Mouse (Mus musculus) myocyte (in vitro differentiated cells): Measurements from ENCODE around the gene Spin1. TPM values are rescaled to one million over a fixed set of nuclear protein-coding genes. Genes with fewer than 3 reads are reported as not detected.

Experiments used
- H3K27me3 ChIP-seq: one replicate; pipeline ENCODE4 v1.6.1; 2011; ENCODE audit not compliant: control insufficient read depth, insufficient read depth, insufficient read length
- H3K36me3 ChIP-seq: one replicate; pipeline ENCODE4 v1.6.1; 2011; ENCODE audit not compliant: control insufficient read depth, insufficient read depth
- H3K4me2 ChIP-seq: one replicate; pipeline ENCODE4 v1.6.1; 2011; ENCODE audit warnings: low read depth, control low read depth
- H3K4me3 ChIP-seq: one replicate; pipeline ENCODE4 v1.5.1; 2011; ENCODE audit warnings: mild to moderate bottlenecking, control low read depth, moderate library complexity
- H3K79me2 ChIP-seq: one replicate; pipeline ENCODE4 v1.6.1; 2011; ENCODE audit not compliant: control insufficient read depth, insufficient read depth
- H3ac ChIP-seq: one replicate; pipeline ENCODE4 v1.6.1; 2011; ENCODE audit not compliant: control insufficient read depth, insufficient read length
- CEBPB ChIP-seq: IDR thresholded peaks from 2 replicates; pipeline ENCODE4 v1.6.1; 2011; ENCODE audit warnings: mild to moderate bottlenecking, moderate library complexity; ENCODE audit not compliant: poor library complexity, insufficient read depth, severe bottlenecking
- E2F4 ChIP-seq: IDR thresholded peaks from one replicate; pipeline ENCODE4 v1.6.1; 2011; ENCODE audit warnings: mild to moderate bottlenecking, control low read depth, moderate library complexity; ENCODE audit not compliant: insufficient read depth
- MAX ChIP-seq: IDR thresholded peaks from one replicate; pipeline ENCODE4 v1.6.1; 2011; ENCODE audit warnings: low read depth, mild to moderate bottlenecking, control low read depth
- MYOD1 ChIP-seq, 3 experiments: IDR thresholded peaks; one replicate each; pipeline ENCODE4 v1.6.1; 2011; ENCODE audit warnings: control low read depth in 2 of 3, low read depth in 2 of 3, mild to moderate bottlenecking in 2 of 3, moderate library complexity in 1 of 3; ENCODE audit not compliant: insufficient read length in 2 of 3, control insufficient read depth in 1 of 3
- MYOG ChIP-seq, 3 experiments: IDR thresholded peaks; one replicate each; pipeline ENCODE4 v1.6.1; 2011; ENCODE audit warnings: control low read depth in 2 of 3, low read depth in 2 of 3, mild to moderate bottlenecking in 2 of 3; ENCODE audit not compliant: insufficient read length in 2 of 3, control insufficient read depth in 1 of 3, insufficient read depth in 1 of 3
- POLR2A ChIP-seq: IDR thresholded peaks from one replicate; pipeline ENCODE4 v1.6.1; 2011; ENCODE audit warnings: low read depth, mild to moderate bottlenecking, control low read depth, moderate library complexity; ENCODE audit not compliant: insufficient read length
- POLR2AphosphoS2 ChIP-seq: IDR thresholded peaks from one replicate; pipeline ENCODE4 v1.6.1; 2011; ENCODE audit warnings: low read depth, control low read depth; ENCODE audit not compliant: insufficient read length
- REST ChIP-seq: IDR thresholded peaks from one replicate; pipeline ENCODE4 v1.6.1; 2011; ENCODE audit warnings: mild to moderate bottlenecking, control low read depth, moderate library complexity; ENCODE audit not compliant: insufficient read depth, insufficient read length
- SRF ChIP-seq: IDR thresholded peaks from one replicate; pipeline ENCODE4 v1.6.1; 2011; ENCODE audit warnings: low read depth; ENCODE audit not compliant: control insufficient read depth, insufficient read length
- TCF12 ChIP-seq: IDR thresholded peaks from one replicate; pipeline ENCODE4 v1.6.1; 2011; ENCODE audit warnings: mild to moderate bottlenecking, control low read depth; ENCODE audit not compliant: poor library complexity, insufficient read depth, severe bottlenecking
- TCF3 ChIP-seq: IDR thresholded peaks from one replicate; pipeline ENCODE4 v1.6.1; 2011; ENCODE audit warnings: low read depth, control low read depth; ENCODE audit not compliant: insufficient read length
- USF1 ChIP-seq: IDR thresholded peaks from one replicate; pipeline ENCODE4 v1.6.1; 2011; ENCODE audit warnings: low read depth, mild to moderate bottlenecking, control low read depth, moderate library complexity
- polyA plus RNA-seq: library from polyadenylated mRNA; unstranded; fragments of >200 nt; fragmentation: generic; extraction: Trizol; gene quantifications from one replicate; pipeline ENCODE4 v1.2.1, GENCODE M21; 2012; ENCODE audit warnings: missing spikeins

The Spin1 gene
- polyA plus RNA-seq, 1 experiment: 18.3 TPM

- no peak within 1 kb of the TSS for H3K4me3 ChIP-seq
- H3K4me2 ChIP-seq: no peak within 1 kb of the TSS
- TF ChIP-seq MAX: no peak
- TF ChIP-seq USF1: no peak
- TF ChIP-seq MYOG (IDR thresholded peaks at IDR 0.05; ENCODE audit: control insufficient read depth in 1 of 3, insufficient read depth in 1 of 3, insufficient read length in 2 of 3, low read depth in 2 of 3): no peak
- no peak for TF ChIP-seq MYOD1 (IDR thresholded peaks at IDR 0.05; ENCODE audit: control insufficient read depth in 1 of 3, insufficient read length in 2 of 3, low read depth in 2 of 3)
- no peak for TF ChIP-seq POLR2AphosphoS2
- no peak for TF ChIP-seq TCF3
- TF ChIP-seq REST: no peak
- H3K79me2 ChIP-seq: no peaks in the 10 kb centered on the region
- H3K36me3 ChIP-seq: no peaks in the 10 kb centered on the region
- H3K27me3 ChIP-seq: no peaks in the 10 kb centered on the region
- no peak within 1 kb of the TSS for H3ac ChIP-seq
Measured at GRCm38 (mm10) chr13:51170691-51171680, 70.3 kb downstream of the Spin1 start, which contains the start of gene Nxnl2. Gene Nxnl2, plus strand, starts transcription at chr13:51171022.

- Histone ChIP-seq H3K36me3 (no peaks in the 10 kb centered on the region), H3K4me3 (no peak overlapping the region), H3K27me3 (no peaks in the 10 kb centered on the region), H3ac (no peak overlapping the region), H3K4me2 (no peak overlapping the region), H3K79me2 (no peaks in the 10 kb centered on the region)
- TF ChIP-seq CEBPB (no peak), SRF (no peak), MYOD1 (IDR thresholded peaks at IDR 0.05; ENCODE audit: control insufficient read depth in 1 of 3, insufficient read length in 2 of 3, low read depth in 2 of 3) (no peak), TCF12 (no peak), E2F4 (no peak), MYOG (IDR thresholded peaks at IDR 0.05; ENCODE audit: control insufficient read depth in 1 of 3, insufficient read depth in 1 of 3, insufficient read length in 2 of 3, low read depth in 2 of 3) (no peak), MAX (no peak), REST (no peak), POLR2A (no peak), USF1 (no peak), TCF3 (no peak)
Measured at GRCm38 (mm10) chr13:51172601-51173000, 71.9 kb downstream of the Spin1 start.

DNA sequence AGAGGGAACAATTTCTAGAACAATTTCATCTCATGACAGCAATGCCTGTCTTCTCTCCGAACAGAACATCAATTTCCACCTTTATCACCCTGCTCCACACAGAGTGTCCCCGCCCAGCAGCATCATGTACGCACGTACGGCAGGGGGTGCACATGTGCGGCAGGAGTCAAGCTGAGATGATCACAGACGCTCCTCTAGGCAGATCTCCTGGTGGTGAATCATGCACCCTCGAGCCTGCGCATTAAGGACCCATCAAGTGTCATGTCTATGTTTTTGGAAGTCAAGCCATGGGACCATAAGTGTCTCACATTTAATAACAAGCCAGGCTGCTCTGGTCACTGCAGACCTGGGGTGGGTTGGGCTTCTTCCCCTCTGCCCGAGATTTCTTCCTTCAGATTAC lies 78.3 kb downstream of the Spin1 start:
- H3K4me2 ChIP-seq: no peak overlapping the region
- H3ac ChIP-seq: no peak overlapping the region
- H3K36me3 ChIP-seq: no peaks in the 10 kb centered on the region
- no peak overlapping the region for H3K4me3 ChIP-seq
- TF ChIP-seq POLR2A: no peak
- no peak for TF ChIP-seq TCF12
- TF ChIP-seq MYOG (IDR thresholded peaks at IDR 0.05; ENCODE audit: control insufficient read depth in 1 of 3, insufficient read depth in 1 of 3, insufficient read length in 2 of 3, low read depth in 2 of 3): no peak
- no peak for TF ChIP-seq SRF
- TF ChIP-seq TCF3: no peak
- TF ChIP-seq CEBPB: no peak
- TF ChIP-seq USF1: no peak
- TF ChIP-seq MYOD1 (IDR thresholded peaks at IDR 0.05; ENCODE audit: control insufficient read depth in 1 of 3, insufficient read length in 2 of 3, low read depth in 2 of 3): no peak
- TF ChIP-seq POLR2AphosphoS2: no peak
- no peaks in the 10 kb centered on the region for H3K79me2 ChIP-seq
- H3K27me3 ChIP-seq: no peaks in the 10 kb centered on the region

GRCm38 (mm10) chr13:51179362-51179761 lies 78.7 kb downstream of the Spin1 start:
- Histone ChIP-seq H3K4me3 (no peak overlapping the region), H3K36me3 (no peaks in the 10 kb centered on the region), H3K4me2 (no peak overlapping the region), H3K27me3 (no peaks in the 10 kb centered on the region), H3K79me2 (no peaks in the 10 kb centered on the region), H3ac (no peak overlapping the region)
- no peak for TF ChIP-seq REST
- no peak for TF ChIP-seq MYOG (IDR thresholded peaks at IDR 0.05; ENCODE audit: control insufficient read depth in 1 of 3, insufficient read depth in 1 of 3, insufficient read length in 2 of 3, low read depth in 2 of 3)
- no peak for TF ChIP-seq TCF3
- no peak for TF ChIP-seq MYOD1 (IDR thresholded peaks at IDR 0.05; ENCODE audit: control insufficient read depth in 1 of 3, insufficient read length in 2 of 3, low read depth in 2 of 3)
- TF ChIP-seq E2F4: no peak
- TF ChIP-seq CEBPB: no peak
- no peak for TF ChIP-seq SRF
- TF ChIP-seq USF1: no peak
- no peak for TF ChIP-seq POLR2AphosphoS2

DNA sequence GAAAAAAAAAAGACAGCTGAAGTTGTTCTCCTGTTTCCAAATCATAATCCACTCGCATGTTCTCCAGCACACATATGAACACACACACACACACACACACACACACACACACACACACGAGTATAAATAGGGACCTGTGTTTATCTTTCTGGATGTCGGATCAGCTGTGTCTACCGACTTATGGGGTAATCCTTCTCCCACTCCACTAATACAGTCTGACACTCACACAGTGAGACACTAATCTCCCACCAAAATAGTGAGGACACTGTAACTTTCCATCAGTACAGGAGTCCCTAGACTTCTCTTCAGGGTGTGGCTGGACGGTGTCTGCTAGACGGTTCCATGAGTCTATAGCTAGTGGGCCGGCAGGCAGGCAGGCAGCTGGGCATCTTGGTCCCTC lies 81.6 kb downstream of the Spin1 start:
- no peak for TF ChIP-seq TCF12
- TF ChIP-seq POLR2AphosphoS2: no peak
- no peak for TF ChIP-seq MYOG (IDR thresholded peaks at IDR 0.05; ENCODE audit: control insufficient read depth in 1 of 3, insufficient read depth in 1 of 3, insufficient read length in 2 of 3, low read depth in 2 of 3)
- TF ChIP-seq CEBPB: no peak
- no peak for TF ChIP-seq E2F4
- no peak for TF ChIP-seq TCF3
- TF ChIP-seq POLR2A: no peak
- TF ChIP-seq MAX: no peak
- no peak for TF ChIP-seq USF1
- no peak for TF ChIP-seq REST
- TF ChIP-seq SRF: no peak
- Histone ChIP-seq H3K36me3 (no peaks in the 10 kb centered on the region), H3K4me3 (no peak overlapping the region)

More for the DNA sequence above, 81.6 kb downstream of the Spin1 start:
- no peak overlapping the region for H3ac ChIP-seq
- H3K4me2 ChIP-seq: no peak overlapping the region
- H3K27me3 ChIP-seq: no peaks in the 10 kb centered on the region
- no peaks in the 10 kb centered on the region for H3K79me2 ChIP-seq
